Mouse (Mus musculus) heart, postnatal 14 days (tissue): ENCODE results near the gene Dennd5a. TPM values are rescaled to one million over a fixed set of nuclear protein-coding genes. Genes with fewer than 3 reads are reported as not detected.

ENCODE experiments used
- DNase-seq, 2 experiments: peaks; one replicate each; pipeline ENCODE4 v3.0.0; 2021 to 2022
- intact Hi-C: fragments of 180-260 bp; cut with DNase I; formaldehyde crosslinking; loops from one replicate; pipeline ENCODE4 v1.15.1; 2025
- total RNA-seq, 2 experiments: library from RNA; stranded (reverse); gene quantifications; 2 replicates each; pipeline ENCODE4 v1.2.3; 2021

Gene Dennd5a
- total RNA-seq, 2 experiments from 2014 or later = 151 to 158 TPM

DNA sequence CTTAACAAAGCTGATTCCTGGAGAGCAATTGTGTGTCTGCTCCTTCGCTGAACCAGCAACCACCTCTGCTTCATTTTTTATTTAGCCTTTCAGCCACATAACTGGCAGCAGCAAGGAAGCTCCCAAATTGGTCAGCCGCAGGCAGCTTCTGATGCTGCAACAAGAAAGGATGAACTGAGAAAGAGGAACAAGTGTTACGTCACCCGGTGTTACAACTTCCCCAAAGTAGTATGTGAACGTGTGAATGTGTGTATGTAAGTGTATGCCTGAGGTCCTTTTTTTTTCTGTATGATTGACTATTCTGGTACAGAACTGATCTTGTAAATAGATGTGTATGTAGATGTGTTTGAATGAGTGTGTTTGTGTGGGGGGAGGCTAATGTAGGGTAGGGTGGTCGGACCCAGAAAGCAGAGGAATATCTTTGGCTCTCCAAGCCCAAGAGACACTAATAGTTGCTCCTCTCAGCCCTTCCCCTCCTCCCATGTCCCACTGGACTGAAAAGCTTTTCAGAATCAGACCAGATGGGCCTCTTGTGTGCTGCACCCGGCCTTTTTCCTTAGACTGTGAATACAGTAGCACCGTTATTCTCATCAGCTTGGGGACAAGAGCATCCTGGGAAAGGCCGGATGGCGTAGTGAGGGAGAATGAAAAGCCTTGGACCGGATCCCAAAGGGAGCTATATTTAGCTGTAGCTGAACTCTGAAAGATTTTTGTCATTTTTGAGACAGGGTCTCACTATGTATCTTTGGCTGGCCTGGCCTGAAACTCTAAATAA lies 7.7 kb upstream of the Dennd5a start:
- intact Hi-C loops = loop anchor here (5.0 to 10.0 kb wide), 2 partner anchors 173 to 261 kb away; no protein-coding TSS in a partner anchor
- DNase-seq = peak; percentile 31 to 56

DNA sequence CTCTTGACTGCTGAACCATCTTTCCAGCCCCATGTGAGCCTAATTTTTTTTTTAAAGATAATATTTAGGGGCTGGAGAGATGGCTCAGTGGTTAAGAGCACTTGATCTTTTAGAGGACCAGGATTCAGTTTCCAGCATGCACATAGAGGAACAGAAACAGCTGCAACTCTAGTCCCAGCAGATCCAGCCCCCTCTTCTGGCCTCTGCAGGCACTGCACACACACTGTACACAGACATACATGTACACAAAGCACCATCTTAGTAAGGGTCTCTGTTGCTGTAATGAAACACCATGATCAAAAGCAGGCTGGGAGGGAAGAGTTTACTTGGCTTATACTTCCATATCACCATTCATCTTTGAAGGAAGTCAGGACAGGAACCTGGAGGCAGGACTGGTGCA lies 5.4 kb upstream of the Dennd5a start:
- no peak for DNase-seq
- intact Hi-C loops = loop anchor here (5.0 to 10.0 kb wide), 2 partner anchors 171 to 258 kb away; no protein-coding TSS in a partner anchor

DNA sequence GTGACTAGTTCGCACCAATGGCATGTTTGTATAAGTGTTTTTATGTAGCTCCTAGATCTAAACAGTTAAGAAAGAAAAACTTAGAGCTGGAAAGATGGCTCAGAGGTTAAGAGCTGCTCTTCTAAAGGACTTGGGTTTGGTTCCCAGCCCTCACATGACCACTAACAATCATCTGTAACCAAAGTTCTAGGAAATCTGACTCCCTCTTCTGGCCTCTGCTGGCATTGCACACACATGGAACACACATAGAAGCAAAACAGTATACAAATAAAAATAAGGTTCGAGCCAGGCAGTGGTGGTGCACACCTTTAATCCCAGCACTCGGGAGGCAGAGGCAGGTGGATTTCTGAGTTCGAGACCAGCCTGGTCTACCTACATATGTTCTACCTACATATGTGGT lies 3.4 kb upstream of the Dennd5a start:
- intact Hi-C loops = loop anchor here (10.0 kb wide), 1 partner anchor 169 kb away; no protein-coding TSS in a partner anchor
- DNase-seq = no peak

DNA sequence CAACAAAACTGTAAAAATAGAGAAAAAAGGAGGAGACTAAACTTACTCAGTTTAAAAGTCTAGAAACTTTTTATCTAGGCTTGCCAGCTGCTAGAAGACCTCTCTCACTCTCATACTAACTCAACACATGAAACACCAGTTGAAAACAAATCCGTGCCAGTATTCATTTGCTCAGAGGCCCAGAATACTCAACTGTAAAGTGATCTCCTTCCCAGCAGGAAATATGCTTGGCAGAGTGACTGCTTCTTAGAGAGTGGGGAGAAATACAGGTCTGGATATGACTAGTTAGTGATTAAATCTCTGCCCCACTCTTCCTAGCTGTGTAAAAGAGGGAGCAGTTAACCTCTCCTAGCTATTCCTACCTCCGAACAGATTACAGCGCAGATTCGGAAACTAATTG lies 2.3 kb upstream of the Dennd5a start:
- intact Hi-C loops = loop anchor here (10.0 kb wide), 1 partner anchor 168 kb away; no protein-coding TSS in a partner anchor
- no peak for DNase-seq

DNA sequence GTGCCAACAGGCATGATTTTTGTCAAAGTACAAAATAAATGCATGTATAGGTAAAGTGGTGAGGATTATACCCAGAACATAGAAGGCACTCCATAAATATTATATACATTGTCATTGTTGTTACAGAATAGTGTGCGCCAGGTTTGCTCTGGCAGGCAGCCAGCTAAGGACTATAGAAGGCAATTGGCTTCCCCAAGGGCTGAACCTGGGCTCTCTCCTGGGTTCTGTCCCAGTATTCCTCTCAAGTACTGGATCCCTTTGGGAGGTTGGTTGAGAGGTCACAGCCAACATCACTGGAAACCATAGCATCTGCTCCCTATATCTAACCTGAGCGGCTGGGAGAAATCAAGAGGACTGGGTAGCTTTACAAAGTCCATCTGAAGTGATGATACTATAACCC lies 1.3 kb upstream of the Dennd5a start:
- intact Hi-C loops = loop anchor here (10.0 kb wide), 1 partner anchor 167 kb away; no protein-coding TSS in a partner anchor
- no peak for DNase-seq

DNA sequence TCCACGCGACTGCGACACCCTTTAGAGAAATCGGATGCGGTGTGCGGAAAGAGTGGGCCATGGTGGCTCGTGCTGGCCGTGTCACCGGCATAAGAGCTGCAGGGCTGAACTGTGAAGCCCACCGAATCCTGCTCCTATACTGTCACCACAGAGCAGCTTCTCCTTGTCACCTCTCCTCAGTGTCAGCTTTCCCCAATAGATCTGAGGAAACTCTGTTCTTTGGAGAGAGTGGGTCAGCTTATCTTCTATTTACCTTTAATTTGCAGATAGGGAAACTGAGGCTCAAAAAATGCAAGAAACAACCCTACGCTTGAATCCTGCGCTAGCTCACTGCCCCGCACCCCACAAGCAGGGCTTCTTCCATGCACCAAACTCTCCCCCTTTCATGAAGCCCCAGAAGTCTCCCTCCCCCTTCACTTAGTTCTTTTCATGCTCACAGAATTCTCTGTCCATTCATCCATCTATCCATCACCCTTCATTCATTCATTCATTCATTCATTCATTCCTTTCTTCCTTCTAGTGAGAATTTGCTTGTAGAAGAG lies 414 bp upstream of the Dennd5a start:
- DNase-seq = no peak
- intact Hi-C loops = loop anchor here (10.0 kb wide), 1 partner anchor 166 kb away; no protein-coding TSS in a partner anchor

DNA sequence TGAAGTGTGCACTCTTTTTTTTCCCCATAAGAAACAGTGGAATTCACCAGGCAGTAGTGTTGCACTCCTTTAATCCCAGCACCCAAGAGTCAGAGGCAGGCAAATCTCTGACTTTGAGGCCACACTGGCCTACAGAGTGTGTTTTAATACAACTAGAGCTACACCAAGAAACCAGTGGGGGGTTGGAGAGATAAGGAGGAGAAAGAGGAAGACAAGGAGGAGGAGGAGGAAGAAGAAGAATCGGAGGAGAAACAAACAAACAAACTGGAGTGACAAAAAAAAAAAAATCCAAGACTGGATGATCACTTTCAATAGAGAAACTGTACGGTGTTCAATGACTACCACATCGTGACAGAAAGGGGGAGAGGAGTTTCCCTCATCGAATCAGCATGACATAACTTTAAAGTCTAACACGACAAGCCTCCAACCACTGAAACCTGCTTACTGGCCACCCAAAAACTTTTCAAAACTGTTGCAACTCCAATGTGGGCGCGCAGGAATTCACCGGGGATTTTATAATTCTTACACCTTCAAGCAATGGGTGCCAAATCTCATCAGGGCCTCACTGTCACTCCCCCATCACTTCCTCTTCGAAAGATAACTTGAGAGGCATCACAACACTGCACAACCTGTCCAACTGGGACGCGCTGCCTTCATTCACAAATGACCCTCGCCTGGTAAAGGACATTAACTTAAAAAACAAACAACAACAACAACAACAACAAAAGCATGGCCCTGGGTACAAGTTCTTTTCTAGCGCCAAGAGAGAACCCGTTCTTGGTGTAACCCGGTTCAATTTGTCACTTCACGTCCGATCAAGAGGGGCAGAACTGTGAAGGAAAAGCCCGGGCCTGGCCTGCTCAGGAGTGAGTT lies 1.2 kb downstream of the Dennd5a start:
- DNase-seq = peak in 1 of 2 experiments; percentile 44
- intact Hi-C loops = no loop called here

DNA sequence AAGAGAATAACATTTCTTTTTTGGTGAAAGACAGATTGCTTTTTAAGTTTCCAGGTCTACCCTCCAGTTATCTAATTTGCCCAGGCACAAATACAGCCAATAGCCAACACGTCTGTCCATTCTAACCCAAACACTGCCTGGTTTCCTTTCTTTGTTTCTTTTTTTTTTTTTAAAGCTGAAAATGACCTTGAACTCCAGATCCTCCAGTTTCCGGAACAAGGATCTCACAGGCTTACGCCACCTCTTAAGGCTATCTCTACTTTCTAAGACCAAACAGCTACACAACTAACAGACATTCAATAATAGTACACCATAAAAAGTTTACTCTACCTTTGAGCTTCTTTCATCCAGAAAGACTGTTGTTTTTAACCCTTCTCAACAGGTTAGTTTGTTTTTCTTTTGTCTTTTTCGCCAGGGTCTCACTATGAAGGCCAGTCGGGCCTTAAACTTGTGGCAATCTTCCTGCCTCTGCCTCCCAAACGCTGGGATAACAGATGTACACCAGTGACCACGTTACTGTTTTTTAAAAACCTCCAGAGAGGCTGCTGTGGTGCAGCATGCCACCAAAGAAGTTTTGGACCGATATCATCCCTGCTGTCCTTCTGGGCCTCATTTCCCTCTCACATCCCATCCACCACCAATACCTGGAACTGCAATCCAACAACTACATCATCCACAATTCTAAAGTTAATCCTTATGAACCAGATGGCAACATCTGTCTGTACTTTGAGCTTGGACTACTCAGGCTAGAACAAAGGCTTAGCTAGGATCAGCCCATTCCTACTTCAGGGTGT lies 2.1 kb downstream of the Dennd5a start:
- intact Hi-C loops = no loop called here
- no peak for DNase-seq

DNA sequence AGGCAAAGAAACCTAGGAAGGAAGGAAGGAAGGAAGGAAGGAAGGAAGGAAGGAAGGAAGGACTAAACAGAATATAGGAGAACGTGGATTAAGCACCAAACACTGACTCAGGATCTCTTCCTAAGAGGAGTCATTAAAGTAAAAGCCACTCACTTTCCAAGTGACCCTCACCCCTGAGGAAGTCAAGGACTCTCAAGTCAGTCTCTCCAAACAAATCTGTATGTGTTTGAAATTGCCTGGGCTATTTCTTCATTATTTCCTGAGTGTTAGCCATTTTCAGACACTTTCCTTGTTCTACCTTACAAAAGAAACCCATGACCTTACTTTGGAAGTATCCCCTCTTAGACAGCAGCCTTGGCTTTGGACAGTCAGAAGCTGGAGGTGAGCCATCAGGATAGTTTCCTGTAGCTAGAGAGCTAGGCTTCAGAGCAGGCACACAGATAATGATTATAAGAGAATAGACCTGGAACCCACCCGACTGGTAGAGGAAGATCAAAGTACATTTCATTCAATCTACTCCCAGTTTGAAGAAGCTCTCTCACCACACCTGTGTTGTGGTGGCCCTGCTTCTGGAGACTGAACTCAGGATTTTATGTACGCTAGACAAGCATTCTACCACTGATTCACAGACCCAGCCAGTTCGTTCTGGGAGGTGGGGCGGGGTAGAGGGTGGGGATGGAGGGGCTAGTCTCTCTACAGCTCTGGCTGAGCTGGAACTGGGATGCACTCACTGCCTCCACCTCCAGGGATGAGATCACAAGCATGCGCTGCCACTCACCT lies 5.5 kb downstream of the Dennd5a start:
- no peak for DNase-seq
- intact Hi-C loops = no loop called here

DNA sequence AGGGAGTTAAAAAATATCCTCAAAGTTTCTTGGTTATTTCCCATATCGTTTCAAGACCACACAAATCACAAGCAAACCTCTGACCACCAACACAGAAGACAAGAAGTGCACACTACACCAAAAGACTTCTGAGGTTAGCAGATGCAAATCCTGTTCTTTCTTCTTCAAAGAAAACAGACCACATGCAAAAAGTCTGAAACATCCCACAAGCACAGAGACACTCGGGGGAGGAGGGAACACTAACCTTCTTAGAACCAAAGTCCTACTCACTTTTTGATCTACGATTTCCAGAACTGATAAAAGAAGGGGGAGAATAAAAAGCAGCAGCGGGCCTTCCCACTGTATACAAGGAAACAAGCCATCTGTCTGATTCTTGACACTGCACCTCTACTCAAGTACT lies 9.0 kb downstream of the Dennd5a start:
- no peak for DNase-seq
- intact Hi-C loops = no loop called here

DNA sequence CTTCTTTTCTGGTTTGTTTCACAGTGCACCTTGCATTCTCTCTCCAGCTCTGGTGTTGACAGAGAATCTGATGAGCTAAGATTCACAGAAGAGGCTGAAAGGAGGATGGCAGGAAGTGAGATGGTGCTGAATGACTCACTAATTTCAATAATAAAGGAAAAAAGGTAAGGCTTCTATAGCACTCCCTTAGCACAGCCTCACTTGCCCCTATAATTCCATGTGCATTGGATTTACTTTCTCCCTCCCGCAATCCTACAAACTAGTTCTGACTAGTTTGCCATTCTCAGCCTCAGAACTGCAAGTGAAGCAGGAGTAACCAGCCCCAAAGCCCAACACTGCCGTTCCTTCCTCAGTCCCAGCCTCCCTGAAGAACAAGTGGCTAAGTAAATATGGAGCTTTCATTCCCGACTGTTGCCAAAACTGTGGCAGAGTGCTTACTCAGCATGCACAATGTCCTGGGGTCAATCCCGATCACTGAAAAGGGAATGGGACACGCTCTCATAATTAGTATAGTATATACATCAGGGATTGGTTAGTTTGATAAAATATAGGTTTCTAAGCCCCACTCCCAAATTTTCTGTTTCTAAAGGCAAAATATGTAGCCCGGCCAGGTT lies 15.7 kb downstream of the Dennd5a start:
- intact Hi-C loops = no loop called here
- no peak for DNase-seq

DNA sequence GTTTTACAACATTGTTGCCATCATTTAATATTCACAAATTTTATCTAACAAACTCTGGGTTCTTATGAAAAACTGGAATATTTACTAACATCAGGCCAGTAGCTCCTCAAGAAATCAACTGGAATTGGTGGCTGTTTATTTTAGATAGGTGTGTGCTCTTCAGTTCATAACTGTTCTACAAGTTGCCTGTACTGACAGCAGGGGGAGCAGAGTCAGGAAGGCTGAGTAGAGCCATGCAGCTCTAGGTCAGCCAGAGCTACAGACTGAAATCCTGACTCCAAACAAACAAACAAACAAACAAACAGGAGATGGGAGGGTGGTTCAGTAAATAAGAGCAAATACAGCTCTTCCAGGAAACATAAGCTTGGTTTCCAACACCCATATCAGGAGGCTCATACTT lies 30.6 kb downstream of the Dennd5a start:
- no peak for DNase-seq
- intact Hi-C loops = no loop called here

DNA sequence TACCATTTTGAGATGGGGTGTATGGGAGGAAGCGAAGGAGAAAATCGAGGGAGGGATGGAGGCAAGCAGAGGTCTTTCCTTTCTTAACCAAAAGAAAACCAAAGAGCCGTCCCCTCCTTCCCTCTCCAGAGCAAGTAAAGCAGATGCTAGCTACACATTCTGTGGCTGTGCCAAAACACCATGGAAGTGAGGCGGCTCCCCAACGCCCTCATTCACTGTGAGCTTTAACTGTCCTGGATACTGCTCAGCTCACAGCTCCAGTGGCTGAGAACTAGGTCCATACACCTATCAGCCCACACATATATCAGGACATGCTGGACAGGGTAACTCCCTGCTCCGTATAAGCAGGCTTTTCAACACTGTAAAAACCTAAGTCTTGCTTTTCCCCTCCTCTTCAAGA lies 31.9 kb downstream of the Dennd5a start:
- intact Hi-C loops = no loop called here
- no peak for DNase-seq

DNA sequence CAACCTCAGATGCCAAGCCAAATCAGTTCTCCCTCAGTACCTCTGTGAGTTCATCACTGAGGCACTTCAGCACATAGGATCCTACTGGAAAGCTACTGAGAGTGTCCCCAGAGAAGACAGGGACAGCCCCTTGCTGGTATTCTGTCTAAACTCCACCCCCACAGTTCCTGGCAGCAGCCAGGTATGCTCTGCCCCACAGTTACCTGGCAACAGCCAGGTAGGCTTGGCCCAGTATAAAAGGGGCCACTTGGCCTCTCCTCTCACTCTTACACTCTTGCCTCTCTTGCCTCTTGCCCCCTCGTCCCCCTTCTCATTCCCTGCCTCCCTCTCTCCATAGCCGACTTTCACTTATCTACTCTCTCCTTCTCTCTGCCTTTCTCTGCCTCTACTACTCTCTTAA lies 35.3 kb downstream of the Dennd5a start:
- no peak for DNase-seq
- intact Hi-C loops = no loop called here

DNA sequence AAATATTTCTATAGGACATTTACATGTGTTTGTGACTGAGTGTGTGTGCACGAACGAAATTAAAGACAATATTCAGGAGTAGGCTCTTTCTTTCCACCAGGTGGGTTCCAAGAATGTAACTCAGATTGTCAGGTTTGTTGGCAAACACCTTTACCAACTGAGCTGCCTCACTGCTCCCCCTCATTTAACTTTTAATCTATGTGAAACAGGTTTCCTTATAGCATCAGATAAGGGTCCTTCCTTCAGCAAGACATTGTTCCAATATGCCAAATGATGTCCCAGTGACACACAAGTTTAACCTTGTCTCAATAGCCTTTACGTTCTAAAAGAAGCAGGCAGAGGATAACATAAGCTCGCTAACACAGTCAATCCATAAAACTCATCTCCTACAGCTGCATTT lies 37.4 kb downstream of the Dennd5a start:
- intact Hi-C loops = no loop called here
- no peak for DNase-seq

DNA sequence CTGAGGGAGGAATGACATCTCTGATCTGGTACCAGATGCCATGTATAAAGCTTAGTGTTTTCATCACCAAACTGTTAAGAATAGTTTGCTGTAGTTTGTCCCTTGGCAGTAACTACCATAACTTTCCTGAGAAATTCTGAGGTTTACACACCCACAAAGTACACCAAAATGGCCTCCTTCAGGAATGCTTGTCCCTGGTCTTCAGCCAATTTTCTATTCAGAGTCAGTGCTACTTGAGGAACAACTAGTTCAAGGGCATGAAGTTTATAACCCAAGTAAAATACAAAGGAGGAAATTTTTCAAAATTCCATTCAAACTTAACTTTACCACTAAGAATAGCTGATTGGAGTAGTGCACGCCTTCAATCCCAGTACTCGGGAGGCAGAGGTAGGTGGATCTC lies 54.1 kb downstream of the Dennd5a start:
- DNase-seq = no peak

DNA sequence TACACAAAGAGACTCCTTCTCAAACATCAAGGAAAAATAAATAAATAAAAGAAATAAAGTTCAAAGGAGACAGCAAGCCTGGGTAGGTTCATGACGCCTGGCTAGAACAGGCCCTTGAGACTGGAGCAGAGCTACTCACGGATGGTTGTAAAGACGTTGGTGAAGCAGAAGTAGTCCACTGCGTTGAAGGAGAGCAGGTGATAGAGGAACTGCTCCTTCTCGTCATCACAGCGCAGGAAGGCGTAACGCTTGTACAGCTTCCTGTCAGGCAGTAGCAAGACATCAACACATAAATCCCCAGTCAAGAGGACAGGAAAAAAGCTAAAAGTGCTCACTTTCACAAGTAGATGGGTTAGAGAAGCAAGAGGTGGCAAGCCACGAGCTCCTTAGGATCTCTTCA lies 59.3 kb downstream of the Dennd5a start:
- intact Hi-C loops = no loop called here
- no peak for DNase-seq

More for the DNA sequence above, 54.1 kb downstream of the Dennd5a start:
- intact Hi-C loops = no loop called here

DNA sequence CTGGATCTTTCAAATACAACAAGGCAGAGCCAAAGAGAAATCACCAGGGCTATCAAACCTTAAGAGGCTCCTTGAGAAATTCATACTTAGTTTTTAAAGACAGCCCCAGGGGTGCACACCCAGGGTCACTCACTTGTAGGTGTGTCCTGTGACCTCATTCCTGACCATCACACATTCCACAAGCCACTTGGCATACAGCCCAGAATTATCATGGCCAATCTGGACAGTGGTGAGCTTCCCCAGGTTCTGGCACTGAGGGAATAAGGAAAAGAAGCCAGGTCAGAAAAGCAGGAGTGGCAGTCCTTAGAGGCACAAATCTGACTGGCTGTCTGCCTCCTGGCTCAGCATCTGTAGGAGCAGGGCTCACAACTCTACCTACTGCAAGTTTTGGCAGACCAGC lies 61.4 kb downstream of the Dennd5a start:
- DNase-seq = no peak
- intact Hi-C loops = loop anchor here (10.0 kb wide), 1 partner anchor 364 kb away; no protein-coding TSS in a partner anchor

DNA sequence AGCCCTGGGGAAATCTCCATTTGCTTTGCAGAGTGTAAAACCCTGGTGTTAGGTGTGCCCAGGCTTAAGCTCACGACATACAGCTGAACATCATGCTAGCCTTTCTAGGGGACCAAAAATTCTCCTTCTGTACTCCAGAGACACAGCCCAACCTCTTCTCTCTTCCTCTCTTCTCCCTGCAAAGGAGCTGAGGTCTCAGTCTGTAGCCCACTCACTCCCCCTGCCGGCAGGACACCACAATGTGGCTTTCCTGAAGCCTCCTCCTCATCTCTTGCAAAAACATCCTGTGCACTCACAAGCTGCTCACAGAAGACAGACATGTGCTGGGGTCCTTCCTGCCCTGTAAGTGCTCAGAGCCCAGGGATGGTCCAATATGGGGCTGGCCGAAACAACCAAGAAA lies 67.7 kb downstream of the Dennd5a start:
- DNase-seq = peak; percentile 76 to 86
- intact Hi-C loops = loop anchor here (1.0 to 10.0 kb wide), 3 partner anchors 100 to 358 kb away; no protein-coding TSS in a partner anchor
